Mouse (Mus musculus) C2C12 (cell line): ENCODE measurements around the gene Hist1h2ah.

Experiments
- CEBPB ChIP-seq: IDR thresholded peaks from one replicate; pipeline ENCODE4 v1.6.1; 2011; ENCODE audit warnings: low read depth, mild to moderate bottlenecking, control low read depth, moderate library complexity
- CTCF ChIP-seq: IDR thresholded peaks from one replicate; pipeline ENCODE4 v1.5.1; 2011; ENCODE audit not compliant: control insufficient read depth, insufficient read depth, insufficient read length
- FOSL1 ChIP-seq: IDR thresholded peaks from one replicate; pipeline ENCODE4 v1.8.0; 2011; ENCODE audit warnings: mild to moderate bottlenecking, low read length; ENCODE audit not compliant: poor library complexity, insufficient read depth, severe bottlenecking
- MAX ChIP-seq: IDR thresholded peaks from one replicate; pipeline ENCODE4 v1.6.1; 2011; ENCODE audit warnings: mild to moderate bottlenecking, control low read depth
- MYOD1 ChIP-seq: IDR thresholded peaks from one replicate; pipeline ENCODE4 v1.6.1; 2011; ENCODE audit warnings: low read depth; ENCODE audit not compliant: control insufficient read depth, insufficient read length
- MYOG ChIP-seq: IDR thresholded peaks from one replicate; pipeline ENCODE4 v1.6.1; 2011; ENCODE audit not compliant: control insufficient read depth, insufficient read length; ENCODE audit errors: extremely low read depth

- TF ChIP-seq CTCF (no peak), MYOD1 (no peak), CEBPB (no peak), FOSL1 (no peak), MYOG (no peak), MAX (no peak)
These were observed 9.9 kb upstream of the Hist1h2ah start for GRCm38 (mm10) chr13:22045311-22045710.
